Mouse (Mus musculus): ENCODE measurements around the gene Cyp2c40. TPM values are rescaled to one million over a fixed set of nuclear protein-coding genes. Genes with fewer than 3 reads are reported as not detected.
A peak's percentile ranks its signal among the peaks of the same experiment; 100 is the strongest.
"Not testable (repeated sequence)": the region's sequence is repeated elsewhere in the genome, so short reads cannot be mapped to it uniquely, and the experiment has no call there.

Cyp2c40 gene
- 0.59 TPM in 2 replicates for polyA plus RNA-seq (2015; fragmentation: Nextera tagmentation; extraction: Ambion mirVana)

DNA sequence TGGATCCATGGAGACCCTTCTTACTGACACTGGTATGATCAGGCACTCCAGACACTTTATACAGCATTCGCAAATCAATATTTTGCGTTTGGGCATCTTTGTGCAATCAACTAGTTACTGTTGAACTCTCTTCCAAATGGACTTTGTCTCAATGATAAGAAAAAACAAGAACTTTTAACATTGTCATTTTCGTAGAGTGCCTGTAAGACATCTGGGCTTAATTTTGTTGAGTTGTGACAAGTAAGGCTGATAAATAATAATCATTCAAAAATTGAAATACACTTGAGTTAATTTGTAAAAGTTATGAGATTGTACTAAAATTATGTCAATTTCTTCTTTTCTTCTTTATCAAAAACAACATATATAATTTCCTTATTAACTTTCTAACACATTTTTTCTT is at the start of gene Cyp2c40:
Cyp2c40 (minus strand) TSS at position 101 of the 400 bp plus-strand sequence.
- H3K9me3 ChIP-seq (replicated peaks); DNase-seq; H3K9ac ChIP-seq; H3K4me2 ChIP-seq; H3K27ac ChIP-seq; H3K4me1 ChIP-seq (replicated peaks); ATAC-seq (ENCODE audit: low read depth); H3K4me3 ChIP-seq (replicated peaks); H3K27me3 ChIP-seq; H3K36me3 ChIP-seq: not testable (repeated sequence)
- WGBS (ENCODE audit: insufficient replicate concordance), result 62% methylated on average over 3 of the region's 3 CpGs

DNA sequence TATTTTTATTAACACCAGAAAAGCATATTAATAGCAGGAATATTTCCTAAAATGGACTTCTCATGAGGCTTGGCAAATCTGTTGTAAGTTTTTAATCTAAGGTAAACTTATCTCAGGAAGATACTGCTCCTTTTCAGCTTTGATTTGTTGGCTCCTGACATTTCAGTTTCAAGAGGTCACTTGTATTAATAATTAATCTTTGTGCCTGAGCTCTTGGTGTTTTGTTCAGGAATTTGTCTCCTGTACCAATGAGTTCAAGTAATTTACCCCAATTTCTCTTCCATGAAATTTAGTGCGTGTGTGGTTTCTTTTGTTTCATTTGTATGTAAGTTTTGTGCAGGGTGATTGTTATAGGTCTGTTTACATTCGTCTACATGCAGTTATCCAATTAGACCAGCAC is 8.3 kb upstream of the Cyp2c40 start:
- not testable (repeated sequence) for DNase-seq, H3K4me2 ChIP-seq
- WGBS (ENCODE audit: insufficient replicate concordance), result 65% methylated on average over 2 of the region's 2 CpGs

DNA sequence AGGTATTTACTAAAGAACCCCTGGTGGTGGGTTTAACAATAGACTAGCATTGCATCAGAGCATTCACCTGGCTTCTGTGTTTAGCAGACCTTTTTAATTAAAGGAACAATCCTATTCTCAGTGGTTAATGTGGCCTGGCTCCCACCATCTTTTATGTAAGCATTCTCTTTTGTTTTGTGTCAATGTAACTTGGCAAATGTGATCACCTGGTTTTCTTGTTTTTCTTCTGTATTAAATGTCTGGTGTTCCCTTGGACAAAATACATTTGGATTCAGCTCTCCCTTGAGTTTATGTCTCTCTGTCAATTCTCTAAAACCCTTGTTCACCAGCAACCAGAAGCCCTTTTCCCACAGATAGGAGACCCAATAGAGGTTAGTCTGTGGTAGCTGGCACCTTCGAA is 3.8 kb upstream of the Cyp2c40 start:
- not testable (repeated sequence) for ATAC-seq (ENCODE audit: low read depth); H3K4me1 ChIP-seq (replicated peaks); H3K36me3 ChIP-seq; H3K27me3 ChIP-seq; H3K9me3 ChIP-seq (replicated peaks); DNase-seq; H3K4me3 ChIP-seq (replicated peaks); H3K27ac ChIP-seq; H3K9ac ChIP-seq; H3K4me2 ChIP-seq
- WGBS (ENCODE audit: insufficient replicate concordance), result 69% methylated on average over 1 of the region's 1 CpGs

More for the DNA sequence above, 8.3 kb upstream of the Cyp2c40 start:
- not testable (repeated sequence) for H3K36me3 ChIP-seq; ATAC-seq (ENCODE audit: low read depth); H3K27me3 ChIP-seq; H3K4me1 ChIP-seq (replicated peaks); H3K4me3 ChIP-seq (replicated peaks); H3K9me3 ChIP-seq (replicated peaks); H3K9ac ChIP-seq; H3K27ac ChIP-seq

DNA sequence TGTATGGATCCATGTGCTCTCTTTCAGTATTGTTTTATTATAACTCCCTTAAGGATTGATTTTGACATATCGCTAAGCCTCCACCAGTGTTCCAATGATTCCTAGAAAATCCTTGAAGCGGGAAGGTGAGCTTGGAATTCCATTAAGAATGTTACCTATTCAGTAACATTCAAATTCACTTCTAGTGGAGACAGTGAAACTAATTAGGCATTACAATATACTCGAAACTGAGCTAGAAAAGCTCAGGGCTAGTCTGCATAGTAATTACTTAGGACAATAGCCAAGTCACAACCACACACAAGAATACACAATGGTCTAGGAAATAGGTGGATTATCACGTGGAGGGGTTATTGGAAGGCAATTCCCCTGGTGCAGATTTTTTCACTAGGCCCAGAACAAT is 3.4 kb upstream of the Cyp2c40 start:
- not testable (repeated sequence) for ATAC-seq (ENCODE audit: low read depth); H3K36me3 ChIP-seq; H3K27me3 ChIP-seq; H3K27ac ChIP-seq; H3K9ac ChIP-seq; H3K9me3 ChIP-seq (replicated peaks); H3K4me2 ChIP-seq; H3K4me1 ChIP-seq (replicated peaks); H3K4me3 ChIP-seq (replicated peaks); DNase-seq
- 45% methylated on average over 4 of the region's 4 CpGs for WGBS (ENCODE audit: insufficient replicate concordance)

DNA sequence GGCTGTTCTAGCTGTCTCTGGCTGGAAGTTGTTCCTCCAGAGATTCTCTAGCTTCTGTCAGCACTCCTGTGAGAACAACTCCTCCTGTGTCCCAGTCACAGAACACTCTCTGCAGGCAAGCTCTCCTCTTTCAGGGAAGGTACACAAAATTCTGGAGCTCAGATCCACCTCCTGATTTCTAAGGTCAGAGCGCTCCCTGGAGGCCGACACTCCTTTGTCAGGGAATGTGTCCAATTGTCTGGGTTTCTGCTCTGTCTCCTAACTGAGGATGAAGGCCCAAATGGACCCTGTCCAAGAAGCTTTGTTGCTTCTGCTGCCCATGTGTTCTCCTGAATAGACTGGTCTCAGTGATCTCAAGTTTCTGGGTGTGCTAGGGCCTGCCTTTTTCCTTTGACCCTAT is 27.2 kb downstream of the Cyp2c40 start:
- not testable (repeated sequence) for H3K4me3 ChIP-seq (replicated peaks); H3K27me3 ChIP-seq; DNase-seq; H3K9ac ChIP-seq; ATAC-seq (ENCODE audit: low read depth); H3K4me1 ChIP-seq (replicated peaks); H3K36me3 ChIP-seq; H3K9me3 ChIP-seq (replicated peaks); H3K27ac ChIP-seq; H3K4me2 ChIP-seq
- 66% methylated on average over 2 of the region's 2 CpGs for WGBS (ENCODE audit: insufficient replicate concordance)

DNA sequence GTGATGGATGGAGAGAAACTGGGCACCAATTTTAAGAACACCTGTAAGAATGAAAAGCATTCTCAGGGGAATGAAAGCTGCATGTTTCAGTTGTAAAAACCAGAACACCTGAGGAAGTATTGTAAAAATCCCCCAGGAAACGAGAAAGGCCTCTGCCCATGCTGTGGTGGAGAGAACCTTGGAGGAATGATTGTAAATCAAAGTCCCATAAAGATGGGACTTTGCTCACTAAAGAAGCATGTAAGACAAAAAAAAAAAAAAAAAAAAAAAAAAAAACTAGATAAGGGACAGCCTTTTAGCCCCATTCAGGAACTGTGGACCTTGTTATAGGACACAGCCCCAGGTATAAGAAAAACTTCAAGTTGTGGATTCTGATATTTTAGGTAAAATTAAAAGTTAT is 67.3 kb downstream of the Cyp2c40 start:
- WGBS (ENCODE audit: insufficient replicate concordance), result 33% methylated on average over 1 of the region's 1 CpGs
- H3K36me3 ChIP-seq, result no peaks in the 10 kb centered on the region
- H3K27ac ChIP-seq, result no peak overlapping the region
- DNase-seq, result no peak
- no peak overlapping the region for H3K4me3 ChIP-seq (replicated peaks)
- H3K4me1 ChIP-seq (replicated peaks), result no peaks in the 10 kb centered on the region
- H3K27me3 ChIP-seq, result no peaks in the 10 kb centered on the region
- no peak overlapping the region for H3K4me2 ChIP-seq
- ATAC-seq (ENCODE audit: low read depth), result no peak
- H3K9ac ChIP-seq, result no peak overlapping the region
- no peaks in the 10 kb centered on the region for H3K9me3 ChIP-seq (replicated peaks)

DNA sequence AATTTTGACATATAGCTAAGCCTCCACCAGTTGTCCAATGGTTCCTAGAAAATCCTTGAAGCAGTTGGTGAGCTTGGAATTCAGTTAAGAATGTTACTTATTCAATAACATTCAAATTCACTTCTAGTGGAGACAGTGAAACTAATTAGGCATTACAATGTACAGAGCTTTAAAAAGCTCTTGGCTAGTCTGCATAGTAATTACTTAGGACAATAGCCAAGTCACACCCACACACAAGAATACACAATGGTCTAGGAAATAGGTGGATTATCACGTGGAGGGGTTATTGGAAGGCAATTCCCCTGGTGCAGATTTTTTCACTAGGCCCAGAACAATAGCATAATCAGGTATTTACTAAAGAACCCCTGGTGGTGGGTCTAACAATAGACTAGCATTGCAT is 68.3 kb downstream of the Cyp2c40 start:
- not testable (repeated sequence) for H3K4me3 ChIP-seq (replicated peaks); ATAC-seq (ENCODE audit: low read depth); DNase-seq; H3K27ac ChIP-seq; H3K36me3 ChIP-seq; H3K4me2 ChIP-seq; H3K9me3 ChIP-seq (replicated peaks); H3K27me3 ChIP-seq; H3K4me1 ChIP-seq (replicated peaks); H3K9ac ChIP-seq
- WGBS (ENCODE audit: insufficient replicate concordance), result 46% methylated on average over 1 of the region's 1 CpGs

DNA sequence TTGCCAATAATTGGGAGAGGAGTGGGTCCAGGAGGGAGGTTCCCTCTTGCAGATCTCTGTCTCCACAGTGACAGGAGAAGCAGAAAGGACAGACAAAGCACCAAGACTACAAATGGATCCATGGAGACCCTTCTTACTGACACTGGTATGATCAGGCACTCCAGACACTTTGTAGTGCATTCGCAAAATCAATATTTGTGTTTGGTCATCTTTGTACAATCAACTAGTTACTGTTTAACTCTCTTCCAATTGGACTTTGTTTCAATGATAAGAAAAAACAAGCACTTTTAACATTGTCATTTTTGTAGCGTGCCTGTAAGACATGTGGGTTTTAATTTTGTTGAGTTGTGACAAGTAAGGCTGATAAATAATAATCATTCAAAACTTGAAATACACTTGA is 71.7 kb downstream of the Cyp2c40 start, which contains the start of gene Cyp2c68:
Cyp2c68 (minus strand) TSS at position 135 of the 400 bp plus-strand sequence.
- Histone ChIP-seq H3K4me1 (replicated peaks) (no peaks in the 10 kb centered on the region), H3K9ac (no peak within 1 kb of the TSS), H3K27me3 (no peaks in the 10 kb centered on the region), H3K4me2 (no peak within 1 kb of the TSS), H3K4me3 (replicated peaks) (peak within 1 kb of the TSS; percentile 30), H3K36me3 (no peaks in the 10 kb centered on the region), H3K9me3 (replicated peaks) (no peaks in the 10 kb centered on the region), H3K27ac (no peak within 1 kb of the TSS)
- DNase-seq, result no peak
- ATAC-seq (ENCODE audit: low read depth), result 0 out of 2 replicates have a peak, but pooled peaks have one; percentile 31
- 52% methylated on average over 2 of the region's 2 CpGs for WGBS (ENCODE audit: insufficient replicate concordance)

Other genes starting within 250 kb of the Cyp2c40 start
- gene Cyp2c67, start 163.8 kb downstream of the Cyp2c40 start, polyA plus RNA-seq (2015; fragmentation: Nextera tagmentation; extraction: Ambion mirVana), result 0.45 and 0.86 TPM in 2 replicates
- gene Cyp2c68, start 71.8 kb downstream of the Cyp2c40 start, polyA plus RNA-seq (2015; fragmentation: Nextera tagmentation; extraction: Ambion mirVana), result 79.3 and 101 TPM in 2 replicates
- not detected in 2 replicates for gene Cyp2c69, start 74.0 kb upstream of the Cyp2c40 start, polyA plus RNA-seq (2015; fragmentation: Nextera tagmentation; extraction: Ambion mirVana)
- 0.35 and 0.48 TPM in 2 replicates for gene Cyp2c37, start 179.6 kb upstream of the Cyp2c40 start, polyA plus RNA-seq (2015; fragmentation: Nextera tagmentation; extraction: Ambion mirVana)